Mouse (Mus musculus) embryo, embryonic 10.5 days (tissue): ENCODE results near the gene Tom1l2.

Source experiments
- DNase-seq: peaks from one replicate; pipeline ENCODE4 v3.0.0-alpha.2; 2015; ENCODE audit warnings: low spot score

Gene Tom1l2

GRCm38 (mm10) chr11:60176975-60177657 lies 175.6 kb downstream of the Tom1l2 start:
- DNase-seq = peak; percentile 66
